Mouse (Mus musculus) monocyte, adult 2 months (primary cell): ENCODE measurements around the gene Cnih4.

Source experiments
- DNase-seq, 2 experiments: peaks; one replicate each; pipeline ENCODE4 v3.0.0; 2022; ENCODE audit warnings: low spot score in 2 of 2, low read depth in 1 of 2

Cnih4 gene

GRCm38 (mm10) chr1:181210601-181211402 lies 66.3 kb downstream of the Cnih4 start:
- no peak for DNase-seq

DNA sequence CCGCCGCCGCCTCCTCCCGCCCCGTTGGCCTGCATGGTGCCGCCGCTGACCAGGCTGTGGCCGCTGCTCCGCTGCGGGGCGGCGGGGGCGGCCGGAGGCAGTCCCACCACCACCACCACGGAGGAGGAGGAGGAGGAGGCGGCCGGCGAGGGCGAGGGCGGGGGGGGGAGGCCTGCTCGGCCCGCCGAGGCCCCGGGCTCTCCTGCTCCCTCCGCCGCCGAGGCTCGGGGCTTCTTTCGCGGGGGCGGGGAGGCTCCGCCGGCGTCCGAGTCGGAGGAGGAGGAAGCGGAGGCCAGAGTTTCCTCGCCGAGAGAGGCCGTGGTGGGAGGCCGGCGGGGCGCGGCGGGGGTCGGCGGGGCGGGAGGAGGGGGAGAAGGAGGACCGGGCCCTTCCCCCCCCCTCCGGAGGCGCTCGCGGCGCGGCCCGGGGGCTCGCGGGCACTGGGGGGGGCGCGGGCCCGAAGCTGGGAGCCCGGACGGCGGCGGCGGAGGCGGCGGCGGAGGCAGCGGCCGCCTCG lies 67.0 kb downstream of the Cnih4 start:
- no peak for DNase-seq

- DNase-seq = peak; percentile 43 to 75
Observed at GRCm38 (mm10) chr1:181211920-181212633, 67.6 kb downstream of the Cnih4 start, which contains the start of gene Wdr26. Gene Wdr26, minus strand, starts transcription at chr1:181212001.

GRCm38 (mm10) chr1:181214296-181215035 lies 70.0 kb downstream of the Cnih4 start:
- no peak for DNase-seq

DNA sequence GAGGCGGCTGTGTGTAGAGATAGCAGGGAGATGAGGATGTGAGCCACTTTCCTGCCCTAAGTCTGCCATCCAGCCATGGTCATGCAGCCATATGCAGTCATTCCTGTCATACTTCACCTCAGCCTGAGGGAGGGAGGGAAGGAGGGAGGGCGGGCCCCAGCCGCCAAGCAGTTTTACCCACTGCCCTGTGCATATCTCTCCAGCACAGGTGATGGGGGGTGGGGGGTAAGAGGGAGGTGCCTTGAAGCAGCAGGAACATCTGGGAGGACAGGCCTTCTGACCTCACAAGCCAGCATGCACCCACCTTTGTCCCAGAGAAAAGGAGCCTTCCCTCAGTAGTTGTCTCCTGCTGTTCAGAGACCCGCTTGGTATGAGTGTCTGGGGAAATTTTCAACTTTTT lies 71.8 kb downstream of the Cnih4 start:
- no peak for DNase-seq
